Mouse (Mus musculus): ENCODE measurements around the gene Ttk. TPM values are rescaled to one million over a fixed set of nuclear protein-coding genes. Genes with fewer than 3 reads are reported as not detected.

Ttk gene
- 19.3 and 20.9 TPM in 2 replicates for polyA plus RNA-seq (2015; fragmentation: Nextera tagmentation; extraction: Ambion mirVana)

DNA sequence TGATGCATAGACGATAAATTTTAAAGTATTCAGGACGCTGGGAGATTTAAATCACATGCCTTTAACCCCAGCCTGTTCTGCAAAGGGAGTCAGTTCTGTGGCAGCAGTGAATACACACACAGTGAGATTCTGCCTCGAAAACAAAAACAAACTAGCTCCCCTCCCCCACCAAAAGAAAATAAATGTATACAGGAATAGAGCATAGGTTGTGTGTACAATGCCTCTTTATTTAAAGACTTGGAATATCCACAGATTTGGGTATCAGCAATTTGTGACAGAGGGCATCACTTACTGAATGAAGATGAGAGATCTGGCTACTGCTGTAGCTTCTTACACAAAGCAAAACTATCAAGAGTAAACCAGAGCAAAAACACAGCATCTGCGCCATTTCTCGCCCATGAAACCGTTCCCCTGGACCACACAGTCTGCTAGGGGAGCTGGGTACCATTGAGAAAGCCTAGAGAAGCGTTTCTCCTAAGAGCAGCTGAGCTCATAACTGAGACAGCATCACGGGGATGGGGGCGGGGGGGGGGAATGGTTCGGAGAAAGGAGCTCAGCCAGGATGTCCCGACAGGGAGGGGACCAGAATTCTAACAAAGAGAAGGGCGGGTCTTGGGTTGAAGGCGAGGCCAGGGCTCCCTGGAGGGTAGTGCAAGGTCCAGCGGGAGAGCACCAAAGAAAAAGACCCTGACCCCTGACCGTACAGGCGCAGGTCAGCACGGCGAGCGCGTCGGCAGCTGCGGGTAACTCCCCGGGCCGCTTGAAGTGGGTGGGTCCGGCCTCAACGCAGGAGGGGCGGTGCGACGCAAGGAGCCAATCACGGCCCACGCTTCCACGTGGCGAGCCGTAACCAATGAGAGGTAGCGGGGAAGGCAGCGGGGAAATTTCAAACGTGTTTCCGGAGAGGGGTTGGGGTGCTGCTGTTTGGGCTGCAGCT is at the start of gene Ttk:
TSS of gene Ttk (plus strand) at position 879 of the 937 bp plus-strand sequence.
- no peaks in the 10 kb centered on the region for H3K27me3 ChIP-seq (replicated peaks; ENCODE audit: control insufficient read depth, insufficient read depth, low read length)
- no peaks in the 10 kb centered on the region for H3K36me3 ChIP-seq (ENCODE audit: control insufficient read depth, insufficient read depth, low read length)
- peak within 1 kb of the TSS; percentile 95 for H3K4me3 ChIP-seq (ENCODE audit: low read length)
- H3K4me1 ChIP-seq (ENCODE audit: control insufficient read depth, insufficient read depth, low read length): peaks cover 6% of the 10 kb centered on the region
- no peaks in the 10 kb centered on the region for H3K9me3 ChIP-seq (ENCODE audit: control insufficient read depth, low read length)
- peak within 1 kb of the TSS; percentile 87 for H3K9ac ChIP-seq (ENCODE audit: low read depth, low read length)
- peak within 1 kb of the TSS; percentile 52 for H3K27ac ChIP-seq (ENCODE audit: low read length)
- 1% methylated on average over 38 of the region's 38 CpGs for WGBS
- ATAC-seq: peak; percentile 100
- H3K4me2 ChIP-seq (ENCODE audit: low read depth, low read length): peak within 1 kb of the TSS; percentile 63

DNA sequence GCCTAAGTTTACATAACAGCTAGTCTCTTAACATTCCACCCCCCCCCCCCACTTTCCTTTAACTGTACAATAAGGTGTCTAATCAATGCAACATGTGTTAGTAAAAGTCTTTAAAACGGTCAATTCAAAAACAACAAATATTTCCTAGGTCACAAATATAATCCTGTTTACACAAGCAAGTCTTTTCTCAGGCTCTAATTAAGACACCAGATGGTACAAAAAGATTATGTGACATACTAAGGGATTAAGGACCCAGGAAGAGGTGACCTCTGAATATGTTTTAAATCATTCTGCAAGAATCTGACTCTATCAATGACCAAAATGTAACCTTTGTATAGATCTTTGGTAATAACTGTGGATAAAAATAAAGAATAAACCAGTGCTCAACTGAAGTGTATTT is 49.0 kb upstream of the Ttk start:
- H3K4me2 ChIP-seq (ENCODE audit: low read depth, low read length): no peak overlapping the region
- WGBS: 67% methylated on average over 1 of the region's 1 CpGs
- H3K9me3 ChIP-seq (ENCODE audit: control insufficient read depth, low read length): no peaks in the 10 kb centered on the region
- H3K36me3 ChIP-seq (ENCODE audit: control insufficient read depth, insufficient read depth, low read length): no peaks in the 10 kb centered on the region
- H3K27me3 ChIP-seq (replicated peaks; ENCODE audit: control insufficient read depth, insufficient read depth, low read length): no peaks in the 10 kb centered on the region
- H3K4me1 ChIP-seq (ENCODE audit: control insufficient read depth, insufficient read depth, low read length): no peaks in the 10 kb centered on the region
- no peak overlapping the region for H3K4me3 ChIP-seq (ENCODE audit: low read length)
- H3K27ac ChIP-seq (ENCODE audit: low read length): no peak overlapping the region
- no peak overlapping the region for H3K9ac ChIP-seq (ENCODE audit: low read depth, low read length)
- no peak for ATAC-seq

DNA sequence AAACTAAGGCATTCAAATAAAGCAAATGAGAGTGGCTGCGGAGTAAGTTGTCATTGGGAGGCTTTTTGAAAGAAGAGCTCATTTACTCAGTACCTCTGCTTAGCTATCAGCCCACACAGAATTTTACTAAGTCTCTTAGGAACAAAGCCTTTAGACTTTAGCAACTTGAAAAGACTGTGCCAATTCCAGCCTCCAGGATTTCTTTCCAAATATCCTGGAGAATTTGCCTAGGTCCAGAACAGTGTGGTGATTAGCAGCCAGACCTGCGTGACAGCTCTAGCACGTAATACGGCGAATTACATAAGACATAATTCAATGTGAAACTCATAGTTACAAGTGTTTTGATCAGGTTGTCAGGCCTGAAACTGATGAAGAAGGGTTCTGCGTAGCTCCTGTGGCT is 45.2 kb upstream of the Ttk start:
- H3K27me3 ChIP-seq (replicated peaks; ENCODE audit: control insufficient read depth, insufficient read depth, low read length): no peaks in the 10 kb centered on the region
- H3K4me1 ChIP-seq (ENCODE audit: control insufficient read depth, insufficient read depth, low read length): no peaks in the 10 kb centered on the region
- H3K4me2 ChIP-seq (ENCODE audit: low read depth, low read length): no peak overlapping the region
- no peak overlapping the region for H3K9ac ChIP-seq (ENCODE audit: low read depth, low read length)
- H3K27ac ChIP-seq (ENCODE audit: low read length): no peak overlapping the region
- no peak for ATAC-seq
- H3K9me3 ChIP-seq (ENCODE audit: control insufficient read depth, low read length): no peaks in the 10 kb centered on the region
- H3K36me3 ChIP-seq (ENCODE audit: control insufficient read depth, insufficient read depth, low read length): no peaks in the 10 kb centered on the region
- 96% methylated on average over 6 of the region's 6 CpGs for WGBS
- no peak overlapping the region for H3K4me3 ChIP-seq (ENCODE audit: low read length)

DNA sequence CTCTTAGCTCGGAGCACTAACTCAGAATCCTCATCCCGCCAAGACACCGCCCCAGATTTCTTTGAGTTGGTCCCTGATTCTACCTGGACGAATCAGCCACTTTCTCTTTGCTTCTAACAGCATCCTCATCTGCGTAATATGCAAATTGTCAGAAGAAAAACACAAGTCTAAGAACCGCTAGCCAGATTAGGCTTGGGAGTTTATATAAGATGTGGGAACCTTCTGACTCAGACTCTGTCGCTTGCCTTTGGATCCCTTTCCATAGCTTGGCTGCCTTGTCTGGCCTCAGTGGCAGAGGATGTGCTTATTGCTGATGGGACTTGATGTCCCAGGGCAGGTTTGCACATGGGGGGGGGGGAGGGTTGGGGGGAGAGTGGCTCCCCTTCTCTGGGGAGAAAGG is 37.6 kb upstream of the Ttk start:
- Histone ChIP-seq H3K4me3 (ENCODE audit: low read length) (no peak overlapping the region), H3K27me3 (replicated peaks; ENCODE audit: control insufficient read depth, insufficient read depth, low read length) (no peaks in the 10 kb centered on the region), H3K4me2 (ENCODE audit: low read depth, low read length) (no peak overlapping the region), H3K27ac (ENCODE audit: low read length) (no peak overlapping the region), H3K9me3 (ENCODE audit: control insufficient read depth, low read length) (no peaks in the 10 kb centered on the region), H3K9ac (ENCODE audit: low read depth, low read length) (no peak overlapping the region), H3K36me3 (ENCODE audit: control insufficient read depth, insufficient read depth, low read length) (no peaks in the 10 kb centered on the region), H3K4me1 (ENCODE audit: control insufficient read depth, insufficient read depth, low read length) (no peaks in the 10 kb centered on the region)
- ATAC-seq: no peak
- WGBS: 88% methylated on average over 7 of the region's 7 CpGs

DNA sequence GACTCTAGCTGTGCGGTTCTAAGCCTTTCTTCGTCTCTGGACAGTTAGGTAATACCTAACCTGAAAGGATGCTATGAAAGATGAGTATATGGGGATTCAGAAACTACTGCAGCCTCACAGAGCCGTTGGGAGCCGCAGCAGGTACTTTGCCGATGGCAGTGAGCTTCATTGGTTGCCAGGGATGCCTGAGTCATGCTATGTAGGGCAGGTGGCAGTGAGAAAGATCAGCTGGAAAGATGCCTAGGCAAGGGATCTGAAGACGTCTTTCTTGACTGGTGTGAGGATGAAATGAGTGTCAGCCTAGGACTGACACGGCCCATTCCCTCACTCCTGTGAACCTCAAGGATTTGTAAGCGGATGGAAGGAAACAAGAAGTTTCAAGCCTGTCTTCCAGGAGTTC is 36.6 kb upstream of the Ttk start:
- H3K36me3 ChIP-seq (ENCODE audit: control insufficient read depth, insufficient read depth, low read length): no peaks in the 10 kb centered on the region
- 77% methylated on average over 8 of the region's 8 CpGs for WGBS

DNA sequence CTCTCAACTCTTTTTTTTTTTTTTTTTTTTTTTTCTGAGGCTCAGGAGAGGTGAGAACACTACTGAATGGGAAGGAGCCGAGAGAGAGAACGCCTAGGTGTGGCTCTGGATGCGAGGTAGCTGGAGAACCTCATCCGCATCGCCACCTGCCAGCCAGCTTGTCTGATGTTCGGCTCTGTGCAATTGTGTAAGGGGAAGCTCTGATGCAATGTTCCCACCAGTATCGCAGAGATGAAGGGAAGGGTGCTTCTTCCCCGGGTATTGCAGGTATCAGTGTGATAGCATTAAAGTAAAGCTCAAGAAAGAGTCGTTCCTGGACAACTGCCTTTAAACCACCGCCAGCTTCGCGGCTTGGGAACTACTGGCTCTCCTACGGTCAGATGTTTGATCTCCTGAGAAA is 30.1 kb upstream of the Ttk start:
- Histone ChIP-seq H3K4me2 (ENCODE audit: low read depth, low read length) (no peak overlapping the region), H3K4me1 (ENCODE audit: control insufficient read depth, insufficient read depth, low read length) (peaks cover 6% of the 10 kb centered on the region), H3K27ac (ENCODE audit: low read length) (no peak overlapping the region), H3K4me3 (ENCODE audit: low read length) (no peak overlapping the region), H3K27me3 (replicated peaks; ENCODE audit: control insufficient read depth, insufficient read depth, low read length) (peaks cover 26% of the 10 kb centered on the region), H3K9me3 (ENCODE audit: control insufficient read depth, low read length) (no peaks in the 10 kb centered on the region), H3K36me3 (ENCODE audit: control insufficient read depth, insufficient read depth, low read length) (no peaks in the 10 kb centered on the region), H3K9ac (ENCODE audit: low read depth, low read length) (no peak overlapping the region)
- 58% methylated on average over 13 of the region's 13 CpGs for WGBS
- no peak for ATAC-seq

More for the DNA sequence above, 36.6 kb upstream of the Ttk start:
- no peak for ATAC-seq
- Histone ChIP-seq H3K27me3 (replicated peaks; ENCODE audit: control insufficient read depth, insufficient read depth, low read length) (no peaks in the 10 kb centered on the region), H3K4me1 (ENCODE audit: control insufficient read depth, insufficient read depth, low read length) (no peaks in the 10 kb centered on the region), H3K9ac (ENCODE audit: low read depth, low read length) (no peak overlapping the region), H3K4me2 (ENCODE audit: low read depth, low read length) (no peak overlapping the region), H3K9me3 (ENCODE audit: control insufficient read depth, low read length) (no peaks in the 10 kb centered on the region), H3K4me3 (ENCODE audit: low read length) (no peak overlapping the region), H3K27ac (ENCODE audit: low read length) (no peak overlapping the region)

DNA sequence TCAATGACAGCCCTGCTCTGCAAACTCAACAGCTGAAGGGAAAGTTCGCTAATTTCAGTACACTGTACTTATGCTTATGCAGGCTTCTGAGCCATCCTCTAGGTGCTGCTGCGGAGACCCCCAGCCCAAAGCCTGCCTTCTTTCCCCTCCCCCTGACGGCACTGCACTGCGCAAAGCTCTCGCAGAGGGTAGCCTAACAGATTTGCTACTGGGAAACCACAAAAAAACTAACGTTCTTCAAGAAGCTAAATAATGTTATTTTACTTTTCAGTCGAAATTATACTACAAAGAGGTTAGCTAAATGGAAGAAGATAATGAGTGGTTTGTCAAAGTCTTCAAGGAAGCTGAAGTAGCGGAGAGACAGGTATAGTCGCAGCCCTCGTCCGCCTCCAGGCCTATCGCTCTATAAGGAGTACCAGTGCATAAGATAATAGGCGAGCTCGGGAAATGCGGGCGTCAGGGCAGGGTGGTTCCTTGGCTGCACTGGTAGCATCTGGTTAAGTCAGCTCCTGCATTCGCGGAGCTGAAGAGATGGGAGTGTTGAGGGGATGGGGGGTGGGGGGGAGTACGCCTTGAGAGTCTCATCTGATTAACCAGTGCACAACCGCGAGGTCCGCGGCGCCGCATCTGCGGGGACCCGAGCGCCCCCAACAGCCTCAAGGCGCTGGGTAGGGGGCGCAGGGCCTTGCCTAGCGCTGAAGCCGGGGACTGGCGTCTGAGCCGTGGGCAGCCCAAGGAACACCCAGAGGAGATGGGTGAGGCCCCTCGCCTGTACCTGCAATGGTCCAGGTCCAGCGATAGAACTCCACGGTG is 29.1 kb upstream of the Ttk start:
- Histone ChIP-seq H3K27ac (ENCODE audit: low read length) (no peak overlapping the region), H3K9me3 (ENCODE audit: control insufficient read depth, low read length) (no peaks in the 10 kb centered on the region), H3K27me3 (replicated peaks; ENCODE audit: control insufficient read depth, insufficient read depth, low read length) (peaks cover 26% of the 10 kb centered on the region), H3K9ac (ENCODE audit: low read depth, low read length) (peak overlapping the region; percentile 69), H3K4me2 (ENCODE audit: low read depth, low read length) (peak overlapping the region; percentile 98), H3K4me3 (ENCODE audit: low read length) (peak overlapping the region; percentile 68), H3K36me3 (ENCODE audit: control insufficient read depth, insufficient read depth, low read length) (no peaks in the 10 kb centered on the region), H3K4me1 (ENCODE audit: control insufficient read depth, insufficient read depth, low read length) (peaks cover 6% of the 10 kb centered on the region)
- WGBS: under 1% methylated on average over 37 of the region's 37 CpGs
- peak; percentile 70 for ATAC-seq

DNA sequence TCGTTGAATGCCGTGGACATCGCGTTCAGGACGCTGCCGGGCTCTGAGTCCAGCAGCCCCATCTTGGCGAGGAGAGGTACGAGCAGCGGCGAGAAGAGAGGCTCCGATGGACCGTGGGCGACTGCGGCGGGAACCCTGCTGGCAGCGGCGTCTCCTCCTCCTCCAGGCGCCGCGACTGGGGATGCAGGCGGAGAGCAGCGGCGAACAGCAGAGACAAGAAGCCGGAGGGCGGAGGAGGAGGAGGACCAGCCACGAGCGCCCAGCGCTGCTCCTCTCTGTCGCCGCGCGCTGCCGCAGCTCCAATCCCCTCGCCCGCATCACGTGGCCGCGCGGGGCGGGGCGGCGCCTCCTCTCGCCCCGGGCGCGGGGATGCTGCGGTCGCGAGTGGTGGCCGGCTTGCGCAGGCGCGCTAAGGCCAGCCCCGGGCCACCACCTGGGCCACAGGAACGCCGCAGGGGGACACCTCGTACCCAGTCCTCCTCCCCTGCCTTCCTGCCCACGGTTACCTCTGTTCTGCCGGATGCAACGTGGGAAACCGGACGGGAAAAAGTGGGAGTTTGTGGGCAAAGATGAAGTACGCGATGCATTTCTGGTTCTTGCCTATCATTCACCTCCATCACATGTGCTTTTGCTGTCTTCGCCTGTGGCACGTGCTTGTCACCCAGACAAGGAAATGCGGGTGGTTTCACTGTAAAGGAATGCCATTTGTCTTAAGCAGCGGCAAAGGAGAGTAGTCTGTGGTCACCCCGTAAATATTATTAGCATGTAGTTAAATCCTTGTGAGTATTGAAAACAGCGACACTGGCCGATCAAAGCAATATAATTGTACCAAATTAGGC is 28.3 kb upstream of the Ttk start, which contains the start of gene Elovl4:
TSS of gene Elovl4 (minus strand) at position 301 of the 839 bp plus-strand sequence.
- H3K4me2 ChIP-seq (ENCODE audit: low read depth, low read length): peak within 1 kb of the TSS; percentile 98
- 1% methylated on average over 61 of the region's 71 CpGs for WGBS
- ATAC-seq: peak; percentile 92
- no peaks in the 10 kb centered on the region for H3K36me3 ChIP-seq (ENCODE audit: control insufficient read depth, insufficient read depth, low read length)
- H3K4me3 ChIP-seq (ENCODE audit: low read length): peak within 1 kb of the TSS; percentile 68
- H3K4me1 ChIP-seq (ENCODE audit: control insufficient read depth, insufficient read depth, low read length): peaks cover 6% of the 10 kb centered on the region
- H3K27me3 ChIP-seq (replicated peaks; ENCODE audit: control insufficient read depth, insufficient read depth, low read length): peaks cover 26% of the 10 kb centered on the region
- no peak within 1 kb of the TSS for H3K27ac ChIP-seq (ENCODE audit: low read length)
- H3K9ac ChIP-seq (ENCODE audit: low read depth, low read length): peak within 1 kb of the TSS; percentile 69
- no peaks in the 10 kb centered on the region for H3K9me3 ChIP-seq (ENCODE audit: control insufficient read depth, low read length)

Measured in intestine, embryonic 16.5 days (tissue).